In genomic region chr11:98748506-98749416, GRCm38 (mm10) we compare ENCODE assay signal across 8 mouse cellular contexts. TPM values are rescaled to one million over a fixed set of nuclear protein-coding genes. Genes with fewer than 3 reads are reported as not detected.
DNase-seq lines count a peak whose midpoint lies in the region; ATAC-seq and TF ChIP-seq lines count a peak whose summit lies in the region.

No protein-coding gene starts in this region.

- DNase-seq in retina, postnatal 1 day = peak; percentile 67
- DNase-seq in retina, embryonic 14.5 days (ENCODE audit: low spot score) = no peak
- no peak for DNase-seq in hindbrain, embryonic 14.5 days (ENCODE audit: low spot score)
- DNase-seq in lung, adult 2 months = peak; percentile 43
- DNase-seq in spleen, postnatal 10 days (ENCODE audit: low spot score in 2 of 2) = no peak
- no peak for DNase-seq in right cerebral cortex, postnatal 36 days (ENCODE audit: low spot score in 2 of 2)

- WGBS in embryonic facial prominence, embryonic 12.5 days = 33% methylated on average over 15 of the region's 15 CpGs
- WGBS in hindbrain, embryonic 14.5 days = 9% methylated on average over 14 of the region's 15 CpGs
- WGBS in lung, adult 2 months = 28% methylated on average over 15 of the region's 15 CpGs
- WGBS in stomach, embryonic 15.5 days = 28% methylated on average over 15 of the region's 15 CpGs

- H3K27ac ChIP-seq in embryonic facial prominence, embryonic 12.5 days = peak overlapping the region; percentile 85
- H3K27ac ChIP-seq in hindbrain, embryonic 14.5 days = peak overlapping the region; percentile 97
- H3K27ac ChIP-seq in stomach, embryonic 15.5 days = peak overlapping the region; percentile 85

- H3K36me3 ChIP-seq in embryonic facial prominence, embryonic 12.5 days = peaks cover 7% of the 10 kb centered on the region; the same call in 1 of the 2 replicates
- H3K36me3 ChIP-seq in hindbrain, embryonic 14.5 days (replicated peaks; ENCODE audit: control insufficient read depth, insufficient read depth) = peaks cover 7% of the 10 kb centered on the region
- no peaks in the 10 kb centered on the region for H3K36me3 ChIP-seq in stomach, embryonic 15.5 days

- H3K4me3 ChIP-seq in embryonic facial prominence, embryonic 12.5 days = no peak overlapping the region
- H3K4me3 ChIP-seq in hindbrain, embryonic 14.5 days (replicated peaks; ENCODE audit: low read length) = peak overlapping the region; percentile 24
- H3K4me3 ChIP-seq in lung, adult 2 months (replicated peaks; ENCODE audit: extremely low read depth, low read depth, low read length) = no peak overlapping the region
- peak overlapping the region; percentile 4; the same call in 1 of the 2 replicates for H3K4me3 ChIP-seq in stomach, embryonic 15.5 days (replicated peaks)

- TF ChIP-seq CTCF in lung, adult 2 months (IDR thresholded peaks at IDR 0.05; ENCODE audit: insufficient read depth, low read length) = no peak

- H3K4me2 ChIP-seq in embryonic facial prominence, embryonic 12.5 days (replicated peaks) = peak overlapping the region; percentile 46
- H3K4me2 ChIP-seq in hindbrain, embryonic 14.5 days (replicated peaks) = peak overlapping the region; percentile 56
- H3K4me2 ChIP-seq in stomach, embryonic 15.5 days = peak overlapping the region; percentile 48

- no peak for ATAC-seq in embryonic facial prominence, embryonic 12.5 days (ENCODE audit: insufficient number of reproducible peaks, insufficient read depth, low FRiP score, low TSS enrichment)
- peak; percentile 24; the same call in 1 of the 2 replicates for ATAC-seq in hindbrain, embryonic 14.5 days (ENCODE audit: low FRiP score)
- no peak for ATAC-seq in stomach, embryonic 15.5 days (ENCODE audit: insufficient read depth, low FRiP score, low read depth)

- H3K27me3 ChIP-seq in embryonic facial prominence, embryonic 12.5 days = no peaks in the 10 kb centered on the region
- no peaks in the 10 kb centered on the region for H3K27me3 ChIP-seq in hindbrain, embryonic 14.5 days (ENCODE audit: control insufficient read depth, insufficient read depth, low read length)
- no peaks in the 10 kb centered on the region for H3K27me3 ChIP-seq in stomach, embryonic 15.5 days (replicated peaks)

- no peak for TF ChIP-seq POLR2A in lung, adult 2 months (IDR thresholded peaks at IDR 0.05; ENCODE audit: borderline replicate concordance, extremely low read depth, low read depth, low read length)

- peaks cover 80% of the 10 kb centered on the region for H3K4me1 ChIP-seq in embryonic facial prominence, embryonic 12.5 days
- peaks cover 88% of the 10 kb centered on the region for H3K4me1 ChIP-seq in hindbrain, embryonic 14.5 days (replicated peaks; ENCODE audit: control insufficient read depth, insufficient read depth, low read length)
- peaks cover 62% of the 10 kb centered on the region for H3K4me1 ChIP-seq in lung, adult 2 months (ENCODE audit: control insufficient read depth, insufficient read depth, low read length)
- H3K4me1 ChIP-seq in stomach, embryonic 15.5 days = peaks cover 95% of the 10 kb centered on the region

- H3K9ac ChIP-seq in embryonic facial prominence, embryonic 12.5 days = 0 out of 2 replicates have a peak overlapping the region, but pooled peaks have one; percentile 17
- peak overlapping the region; percentile 70 for H3K9ac ChIP-seq in hindbrain, embryonic 14.5 days
- no peak overlapping the region for H3K9ac ChIP-seq in stomach, embryonic 15.5 days

- H3K9me3 ChIP-seq in embryonic facial prominence, embryonic 12.5 days = no peaks in the 10 kb centered on the region
- no peaks in the 10 kb centered on the region for H3K9me3 ChIP-seq in hindbrain, embryonic 14.5 days (ENCODE audit: control insufficient read depth, low read length)
- no peaks in the 10 kb centered on the region for H3K9me3 ChIP-seq in stomach, embryonic 15.5 days

RNA-seq across cellular contexts. Expression of gene Thra, which starts 8.3 kb away (rescaled TPM):
- polyA plus RNA-seq in embryonic facial prominence, embryonic 12.5 days (2016; fragmentation: Nextera tagmentation; extraction: Ambion mirVana) = 29.1 and 34.3 TPM in 2 replicates
- 165 and 181 TPM in 2 replicates for polyA plus RNA-seq in hindbrain, embryonic 14.5 days (2014; fragmentation: Nextera tagmentation; extraction: Ambion mirVana)
- 142 and 159 TPM in 2 replicates for polyA plus RNA-seq in lung, adult 2 months (2012; rRNA removed)
- 42.7 and 44.7 TPM in 2 replicates for polyA plus RNA-seq in stomach, embryonic 15.5 days (2015; fragmentation: Nextera tagmentation; extraction: Ambion mirVana)

RNA-seq across cellular contexts. Expression of gene Med24, which starts 19.5 kb away (rescaled TPM):
- polyA plus RNA-seq in embryonic facial prominence, embryonic 12.5 days (2016; fragmentation: Nextera tagmentation; extraction: Ambion mirVana) = 70.4 and 73.6 TPM in 2 replicates
- 58.4 and 62.7 TPM in 2 replicates for polyA plus RNA-seq in hindbrain, embryonic 14.5 days (2014; fragmentation: Nextera tagmentation; extraction: Ambion mirVana)
- polyA plus RNA-seq in lung, adult 2 months (2012; rRNA removed) = 45.0 and 55.1 TPM in 2 replicates
- polyA plus RNA-seq in stomach, embryonic 15.5 days (2015; fragmentation: Nextera tagmentation; extraction: Ambion mirVana) = 36.4 and 39.7 TPM in 2 replicates

RNA-seq across cellular contexts. Expression of gene Nr1d1, which starts 26.4 kb away (rescaled TPM):
- polyA plus RNA-seq in embryonic facial prominence, embryonic 12.5 days (2016; fragmentation: Nextera tagmentation; extraction: Ambion mirVana) = 1.6 and 1.7 TPM in 2 replicates
- polyA plus RNA-seq in hindbrain, embryonic 14.5 days (2014; fragmentation: Nextera tagmentation; extraction: Ambion mirVana) = 3.4 and 4.1 TPM in 2 replicates
- 213 and 329 TPM in 2 replicates for polyA plus RNA-seq in lung, adult 2 months (2012; rRNA removed)
- 2.4 and 2.5 TPM in 2 replicates for polyA plus RNA-seq in stomach, embryonic 15.5 days (2015; fragmentation: Nextera tagmentation; extraction: Ambion mirVana)

RNA-seq across cellular contexts. Expression of gene Msl1, which starts 46.6 kb away (rescaled TPM):
- polyA plus RNA-seq in embryonic facial prominence, embryonic 12.5 days (2016; fragmentation: Nextera tagmentation; extraction: Ambion mirVana) = 35.2 and 35.6 TPM in 2 replicates
- polyA plus RNA-seq in hindbrain, embryonic 14.5 days (2014; fragmentation: Nextera tagmentation; extraction: Ambion mirVana) = 23.6 and 24.1 TPM in 2 replicates
- 39.0 and 54.3 TPM in 2 replicates for polyA plus RNA-seq in lung, adult 2 months (2012; rRNA removed)
- polyA plus RNA-seq in stomach, embryonic 15.5 days (2015; fragmentation: Nextera tagmentation; extraction: Ambion mirVana) = 23.0 and 23.6 TPM in 2 replicates

RNA-seq across cellular contexts. Expression of gene Csf3, which starts 47.7 kb away (rescaled TPM):
- polyA plus RNA-seq in embryonic facial prominence, embryonic 12.5 days (2016; fragmentation: Nextera tagmentation; extraction: Ambion mirVana) = not detected in 2 replicates
- not detected in 2 replicates for polyA plus RNA-seq in hindbrain, embryonic 14.5 days (2014; fragmentation: Nextera tagmentation; extraction: Ambion mirVana)
- not detected in 2 replicates for polyA plus RNA-seq in lung, adult 2 months (2012; rRNA removed)
- not detected in 2 replicates for polyA plus RNA-seq in stomach, embryonic 15.5 days (2015; fragmentation: Nextera tagmentation; extraction: Ambion mirVana)

Comparison
In these comparisons a context has a peak if more than half of its experiments do, and no peak if none do; other contexts are left out.
1. DNase-seq: peak in retina, postnatal 1 day (single experiment) and lung, adult 2 months (single experiment); none in retina, embryonic 14.5 days (single experiment), hindbrain, embryonic 14.5 days (single experiment), spleen, postnatal 10 days (0 of 2) and right cerebral cortex, postnatal 36 days (0 of 2).
2. H3K4me3 ChIP-seq: peak in hindbrain, embryonic 14.5 days (single experiment) and stomach, embryonic 15.5 days (single experiment); none in embryonic facial prominence, embryonic 12.5 days (single experiment) and lung, adult 2 months (single experiment).
3. RNA of gene Nr1d1, which starts 26.4 kb away (polyA plus RNA-seq): 213 to 329 TPM in lung, adult 2 months; 3.4 to 4.1 TPM in hindbrain, embryonic 14.5 days, 2.4 to 2.5 TPM in stomach, embryonic 15.5 days and 1.6 to 1.7 TPM in embryonic facial prominence, embryonic 12.5 days; every median in the first group is over 10 times any median in the second.
4. Peak in every context shown above with its lines, with median percentiles within 50 percentile points of each other: H3K27ac ChIP-seq and H3K4me2 ChIP-seq.